Mouse (Mus musculus): ENCODE results near the gene Crb1. TPM values are rescaled to one million over a fixed set of nuclear protein-coding genes. Genes with fewer than 3 reads are reported as not detected.
"Not testable (repeated sequence)": the region's sequence is repeated elsewhere in the genome, so short reads cannot be mapped to it uniquely, and the experiment has no call there.

The Crb1 gene
- polyA plus RNA-seq (2015; fragmentation: Nextera tagmentation; extraction: Ambion mirVana), result 0.05 and 0.10 TPM in 2 replicates

- Histone ChIP-seq H3K4me1 (replicated peaks) (no peaks in the 10 kb centered on the region), H3K27ac (no peak within 1 kb of the TSS), H3K27me3 (replicated peaks) (no peaks in the 10 kb centered on the region), H3K4me3 (replicated peaks) (no peak within 1 kb of the TSS), H3K9ac (no peak within 1 kb of the TSS), H3K36me3 (no peaks in the 10 kb centered on the region), H3K9me3 (no peaks in the 10 kb centered on the region), H3K4me2 (replicated peaks) (0 out of 2 replicates have a peak within 1 kb of the TSS, but pooled peaks have one; percentile 26)
- peak; percentile 75 for ATAC-seq
- 8% methylated on average over 5 of the region's 5 CpGs for WGBS
Measured at GRCm38 (mm10) chr1:139376638-139377286, at the start of gene Crb1. Gene Crb1 (minus strand): TSS chr1:139377100.

DNA sequence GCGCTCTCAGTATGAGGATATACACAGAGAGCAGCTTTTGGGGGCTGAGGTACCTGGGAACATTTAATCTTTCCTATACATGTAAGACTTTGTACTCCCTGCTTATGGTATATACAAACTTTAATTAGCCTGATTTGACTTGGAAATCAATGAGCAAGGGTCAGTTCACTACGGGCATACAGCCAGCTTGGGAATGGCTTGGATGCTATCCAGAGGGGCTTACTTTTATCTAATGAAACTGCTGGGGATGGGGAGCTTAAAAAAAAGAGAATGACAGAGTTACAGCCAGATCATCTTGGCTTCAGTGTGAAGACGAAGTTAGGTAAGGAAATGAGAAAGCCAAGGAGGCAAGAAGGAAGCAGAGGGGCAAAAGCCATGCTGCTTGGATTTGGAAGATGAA, 48.1 kb upstream of the Crb1 start:
- Histone ChIP-seq H3K4me1 (replicated peaks) (peaks cover 15% of the 10 kb centered on the region), H3K4me3 (replicated peaks) (peak overlapping the region; percentile 16; the same call in 1 of the 2 replicates), H3K4me2 (replicated peaks) (peak overlapping the region; percentile 60), H3K27me3 (replicated peaks) (no peaks in the 10 kb centered on the region), H3K27ac (no peak overlapping the region), H3K36me3 (peaks cover 7% of the 10 kb centered on the region; the same call in 1 of the 2 replicates), H3K9me3 (no peaks in the 10 kb centered on the region), H3K9ac (no peak overlapping the region)
- ATAC-seq, result no peak
- 37% methylated on average over 3 of the region's 3 CpGs for WGBS

- no peaks in the 10 kb centered on the region for H3K9me3 ChIP-seq
- no peaks in the 10 kb centered on the region for H3K27me3 ChIP-seq (replicated peaks)
- H3K4me1 ChIP-seq (replicated peaks), result peaks cover 15% of the 10 kb centered on the region
- ATAC-seq, result no peak
- no peaks in the 10 kb centered on the region; the same call in 1 of the 2 replicates for H3K36me3 ChIP-seq
- H3K27ac ChIP-seq, result no peak overlapping the region
- peak overlapping the region; percentile 66 for H3K4me2 ChIP-seq (replicated peaks)
- peak overlapping the region; percentile 23; the same call in 1 of the 2 replicates for H3K9ac ChIP-seq
- 52% methylated on average over 10 of the region's 10 CpGs for WGBS
- H3K4me3 ChIP-seq (replicated peaks), result peak overlapping the region; percentile 11
Measured at GRCm38 (mm10) chr1:139423931-139424330, 47.0 kb upstream of the Crb1 start.

GRCm38 (mm10) chr1:139422941-139423340, 46.0 kb upstream of the Crb1 start:
- Histone ChIP-seq H3K36me3 (no peaks in the 10 kb centered on the region; the same call in 1 of the 2 replicates), H3K9ac (peak overlapping the region; percentile 92), H3K4me3 (replicated peaks) (peak overlapping the region; percentile 91), H3K4me1 (replicated peaks) (peaks cover 15% of the 10 kb centered on the region), H3K27me3 (replicated peaks) (no peaks in the 10 kb centered on the region), H3K27ac (no peak overlapping the region), H3K4me2 (replicated peaks) (peak overlapping the region; percentile 66), H3K9me3 (no peaks in the 10 kb centered on the region)
- ATAC-seq, result peak; percentile 13; the same call in 1 of the 2 replicates
- WGBS, result 15% methylated on average over 10 of the region's 10 CpGs

- Histone ChIP-seq H3K9ac (peak within 1 kb of the TSS; percentile 92), H3K4me3 (replicated peaks) (peak within 1 kb of the TSS; percentile 91), H3K4me1 (replicated peaks) (peaks cover 15% of the 10 kb centered on the region), H3K27me3 (replicated peaks) (no peaks in the 10 kb centered on the region), H3K27ac (peak within 1 kb of the TSS; percentile 89), H3K36me3 (no peaks in the 10 kb centered on the region; the same call in 1 of the 2 replicates), H3K4me2 (replicated peaks) (peak within 1 kb of the TSS; percentile 66), H3K9me3 (no peaks in the 10 kb centered on the region)
- WGBS, result under 1% methylated on average over 72 of the region's 88 CpGs
- peak; percentile 98 for ATAC-seq
Measured at GRCm38 (mm10) chr1:139421875-139422791, 45.2 kb upstream of the Crb1 start, which contains the start of gene Zbtb41. Gene Zbtb41 (plus strand): TSS chr1:139422288.

- Histone ChIP-seq H3K36me3 (no peaks in the 10 kb centered on the region), H3K4me3 (replicated peaks) (peak overlapping the region; percentile 91), H3K27me3 (replicated peaks) (no peaks in the 10 kb centered on the region), H3K27ac (no peak overlapping the region), H3K9me3 (no peaks in the 10 kb centered on the region), H3K4me1 (replicated peaks) (peaks cover 15% of the 10 kb centered on the region), H3K9ac (peak overlapping the region; percentile 92), H3K4me2 (replicated peaks) (peak overlapping the region; percentile 66)
- 3% methylated on average over 8 of the region's 8 CpGs for WGBS
- peak; percentile 24 for ATAC-seq
Measured at GRCm38 (mm10) chr1:139421521-139421874, 44.6 kb upstream of the Crb1 start.

DNA sequence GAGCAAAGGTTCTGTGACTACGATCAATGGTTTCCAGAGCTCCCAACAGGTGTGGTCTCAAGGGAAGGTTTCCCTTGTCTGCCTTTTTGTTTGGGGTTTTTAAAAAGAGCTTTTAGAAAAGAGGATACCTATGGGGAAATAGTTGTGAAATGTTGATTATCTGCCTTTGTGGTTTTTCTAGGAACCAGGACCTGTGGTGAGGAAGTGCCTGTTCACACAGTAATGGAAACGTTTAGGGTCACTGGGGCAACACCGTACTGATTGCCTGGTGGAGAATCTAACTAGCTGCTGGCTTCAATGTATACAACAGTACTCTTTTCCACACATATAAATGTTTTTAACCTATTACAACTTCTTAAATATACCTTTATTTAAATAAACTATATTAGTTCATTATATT, 36.6 kb upstream of the Crb1 start:
- no peak overlapping the region for H3K27ac ChIP-seq
- no peak overlapping the region for H3K4me2 ChIP-seq (replicated peaks)
- no peak for ATAC-seq
- 0 out of 2 replicates have a peak, but pooled peaks cover 2% of the 10 kb centered on the region for H3K9me3 ChIP-seq
- no peak overlapping the region for H3K4me3 ChIP-seq (replicated peaks)
- 77% methylated on average over 3 of the region's 3 CpGs for WGBS
- H3K36me3 ChIP-seq, result no peaks in the 10 kb centered on the region
- no peaks in the 10 kb centered on the region for H3K27me3 ChIP-seq (replicated peaks)
- H3K9ac ChIP-seq, result no peak overlapping the region
- H3K4me1 ChIP-seq (replicated peaks), result no peaks in the 10 kb centered on the region

GRCm38 (mm10) chr1:139412365-139412764, 35.5 kb upstream of the Crb1 start:
- 88% methylated on average over 2 of the region's 2 CpGs for WGBS
- H3K9me3 ChIP-seq; H3K27ac ChIP-seq; H3K4me2 ChIP-seq (replicated peaks); H3K27me3 ChIP-seq (replicated peaks); H3K4me3 ChIP-seq (replicated peaks); H3K9ac ChIP-seq; ATAC-seq; H3K36me3 ChIP-seq; H3K4me1 ChIP-seq (replicated peaks): not testable (repeated sequence)

DNA sequence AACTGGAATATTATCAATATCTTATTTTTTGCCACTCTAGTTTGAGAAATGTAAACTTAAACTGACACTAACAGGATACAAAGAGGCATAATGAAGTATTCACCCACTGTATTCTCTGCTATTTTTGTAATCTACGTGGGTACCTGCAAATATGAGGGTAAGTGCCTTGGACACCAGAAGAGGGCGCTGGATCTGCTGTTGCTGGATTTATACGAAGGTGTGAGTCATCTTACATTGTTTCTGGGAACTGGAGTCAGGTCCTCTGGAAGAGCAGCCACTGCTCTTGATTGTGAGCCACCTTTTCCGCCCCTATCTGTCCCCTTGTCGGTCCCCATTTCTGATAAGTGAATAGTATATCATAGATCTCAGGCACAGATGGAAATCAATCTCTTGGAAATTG, 30.8 kb upstream of the Crb1 start:
- Histone ChIP-seq H3K4me1 (replicated peaks) (no peaks in the 10 kb centered on the region), H3K27me3 (replicated peaks) (no peaks in the 10 kb centered on the region), H3K4me3 (replicated peaks) (no peak overlapping the region), H3K4me2 (replicated peaks) (no peak overlapping the region), H3K9ac (no peak overlapping the region), H3K36me3 (no peaks in the 10 kb centered on the region), H3K9me3 (0 out of 2 replicates have a peak, but pooled peaks cover 2% of the 10 kb centered on the region), H3K27ac (no peak overlapping the region)
- ATAC-seq, result no peak
- WGBS, result 56% methylated on average over 5 of the region's 5 CpGs

GRCm38 (mm10) chr1:139405766-139406165, 28.9 kb upstream of the Crb1 start:
- Histone ChIP-seq H3K4me3 (replicated peaks) (no peak overlapping the region), H3K4me1 (replicated peaks) (no peaks in the 10 kb centered on the region), H3K27me3 (replicated peaks) (no peaks in the 10 kb centered on the region), H3K9ac (no peak overlapping the region), H3K27ac (no peak overlapping the region), H3K36me3 (no peaks in the 10 kb centered on the region), H3K9me3 (0 out of 2 replicates have a peak, but pooled peaks cover 2% of the 10 kb centered on the region), H3K4me2 (replicated peaks) (no peak overlapping the region)
- no peak for ATAC-seq

DNA sequence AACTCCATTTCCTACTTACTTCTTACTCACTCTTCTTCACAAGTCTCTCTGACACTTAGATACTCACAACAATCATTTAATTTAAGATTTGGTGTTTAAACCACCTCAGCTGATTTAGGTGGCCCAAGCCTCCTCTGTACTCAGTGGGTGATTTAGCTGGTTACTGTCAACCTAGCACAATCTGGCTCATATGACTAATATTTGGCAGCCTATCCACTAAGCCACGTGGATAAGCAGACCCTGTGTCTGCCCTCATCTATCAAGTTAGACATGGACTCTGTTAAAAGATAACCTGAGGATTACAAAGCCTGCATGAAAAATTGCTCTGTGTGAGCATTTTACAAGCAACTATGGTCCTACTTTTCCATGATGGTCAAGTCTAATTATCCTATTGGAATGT, 19.7 kb upstream of the Crb1 start:
- Histone ChIP-seq H3K27ac (no peak overlapping the region), H3K27me3 (replicated peaks) (no peaks in the 10 kb centered on the region), H3K4me2 (replicated peaks) (no peak overlapping the region), H3K9ac (no peak overlapping the region), H3K36me3 (no peaks in the 10 kb centered on the region), H3K4me1 (replicated peaks) (no peaks in the 10 kb centered on the region), H3K4me3 (replicated peaks) (no peak overlapping the region), H3K9me3 (no peaks in the 10 kb centered on the region)
- WGBS, result 18% methylated on average over 1 of the region's 1 CpGs
- ATAC-seq, result no peak

GRCm38 (mm10) chr1:139391747-139392146, 14.8 kb upstream of the Crb1 start:
- Histone ChIP-seq H3K9ac (no peak overlapping the region), H3K4me3 (replicated peaks) (no peak overlapping the region), H3K36me3 (no peaks in the 10 kb centered on the region), H3K4me1 (replicated peaks) (no peaks in the 10 kb centered on the region), H3K27me3 (replicated peaks) (no peaks in the 10 kb centered on the region), H3K9me3 (no peaks in the 10 kb centered on the region), H3K4me2 (replicated peaks) (no peak overlapping the region), H3K27ac (no peak overlapping the region)
- WGBS, result 41% methylated on average over 2 of the region's 2 CpGs
- ATAC-seq, result no peak
